Mouse (Mus musculus) MEL (cell line): ENCODE measurements at regions not wholly inside any gene's neighbourhood (a gene's known extent, or its start where the extent isn't known, plus 50 kb on each side); places are given as distances from the start of the nearest gene placed in this dataset.

ENCODE experiments used
- DNase-seq: peaks from one replicate; pipeline ENCODE4 v3.0.0; 2011; ENCODE audit warnings: low read depth, low spot score
- H3K27ac ChIP-seq: 2 replicates; pipeline ENCODE4 v1.5.1; 2012; ENCODE audit warnings: low read depth, mild to moderate bottlenecking, control low read depth, low read length, moderate library complexity; ENCODE audit not compliant: control insufficient read depth
- H3K27me3 ChIP-seq, 2 experiments: fragments of 150-350 bp in 1 of 2; sonication (generic) in 1 of 2; 2 replicates each; pipeline ENCODE4 v1.6.1; 2012; ENCODE audit warnings: low read length in 2 of 2, mild to moderate bottlenecking in 2 of 2, improper control_type of control experiment in 1 of 2, moderate library complexity in 1 of 2; ENCODE audit not compliant: insufficient read depth in 2 of 2, control insufficient read depth in 1 of 2
- H3K36me3 ChIP-seq, 2 experiments: 2 replicates each; pipeline ENCODE4 v1.6.1; 2012 to 2014; ENCODE audit warnings: low read length in 2 of 2, improper control_type of control experiment in 1 of 2, inconsistent platforms in 1 of 2, mild to moderate bottlenecking in 1 of 2; ENCODE audit not compliant: insufficient read depth in 2 of 2, control insufficient read depth in 1 of 2
- H3K4me1 ChIP-seq, 2 experiments: fragments of 150-350 bp in 1 of 2; sonication (generic) in 1 of 2; 2 replicates each; pipeline ENCODE4 v1.6.1; 2012; ENCODE audit warnings: low read length in 2 of 2, improper control_type of control experiment in 1 of 2, mild to moderate bottlenecking in 1 of 2; ENCODE audit not compliant: insufficient read depth in 2 of 2, control insufficient read depth in 1 of 2
- H3K4me3 ChIP-seq, 2 experiments: fragments of 150-350 bp in 1 of 2; sonication (generic) in 1 of 2; 2 replicates each; pipeline ENCODE4 v1.5.1; 2012; ENCODE audit warnings: low read depth in 2 of 2, low read length in 2 of 2, mild to moderate bottlenecking in 2 of 2, moderate library complexity in 2 of 2, control low read depth in 1 of 2, improper control_type of control experiment in 1 of 2; ENCODE audit not compliant: control insufficient read depth in 1 of 2, insufficient read depth in 1 of 2
- H3K79me2 ChIP-seq: 2 replicates; pipeline ENCODE4 v1.6.1; 2012; ENCODE audit warnings: mild to moderate bottlenecking, low read length, moderate library complexity; ENCODE audit not compliant: control insufficient read depth, poor library complexity, insufficient read depth
- H3K9ac ChIP-seq: 2 replicates; pipeline ENCODE4 v1.6.1; 2012; ENCODE audit warnings: low read depth, mild to moderate bottlenecking, control low read depth, low read length, moderate library complexity; ENCODE audit not compliant: control insufficient read depth, poor library complexity, severe bottlenecking
- H3K9me3 ChIP-seq: fragments of 150-350 bp; sonication (generic); replicated peaks from 2 replicates; pipeline ENCODE4 v1.6.1; 2012; ENCODE audit warnings: mild to moderate bottlenecking, low read length, improper control_type of control experiment, moderate library complexity; ENCODE audit not compliant: insufficient read depth
- BHLHE40 ChIP-seq: IDR thresholded peaks from 2 replicates; pipeline ENCODE4 v1.6.1; 2012; ENCODE audit warnings: low read depth, mild to moderate bottlenecking, inconsistent platforms, low read length, improper control_type of control experiment, borderline replicate concordance
- CHD2 ChIP-seq: IDR thresholded peaks from 2 replicates; pipeline ENCODE4 v1.6.1; 2011; ENCODE audit warnings: low read length, improper control_type of control experiment
- ELF1 ChIP-seq: IDR thresholded peaks from 2 replicates; pipeline ENCODE4 v1.6.1; 2014; ENCODE audit warnings: low read depth, mild to moderate bottlenecking, inconsistent platforms, low read length, improper control_type of control experiment, moderate library complexity
- ETS1 ChIP-seq: IDR thresholded peaks from 2 replicates; pipeline ENCODE4 v1.6.1; 2012; ENCODE audit warnings: low read depth, mild to moderate bottlenecking, inconsistent platforms, low read length, improper control_type of control experiment, moderate library complexity
- KAT2A ChIP-seq: conservative IDR thresholded peaks from 2 replicates; pipeline ENCODE4 v1.6.1; 2012; ENCODE audit warnings: low read depth, low read length, improper control_type of control experiment, inconsistent platforms
- MAZ ChIP-seq: IDR thresholded peaks from 2 replicates; pipeline ENCODE4 v1.6.1; 2012; ENCODE audit warnings: low read depth, mild to moderate bottlenecking, inconsistent platforms, low read length, improper control_type of control experiment
- MEF2A ChIP-seq: IDR thresholded peaks from 2 replicates; pipeline ENCODE4 v1.6.1; 2014; ENCODE audit warnings: low read depth, mild to moderate bottlenecking, inconsistent platforms, low read length, improper control_type of control experiment; ENCODE audit not compliant: poor library complexity, insufficient replicate concordance, severe bottlenecking; ENCODE audit errors: extremely low read depth
- NELFE ChIP-seq: IDR thresholded peaks from 2 replicates; pipeline ENCODE4 v1.6.1; 2011; ENCODE audit warnings: low read depth, low read length, improper control_type of control experiment
- POLR2AphosphoS5 ChIP-seq: IDR thresholded peaks from 2 replicates; pipeline ENCODE4 v1.6.1; 2012; ENCODE audit warnings: low read depth, borderline replicate concordance, mild to moderate bottlenecking, inconsistent platforms, low read length, moderate library complexity, mixed read lengths
- TCF12 ChIP-seq: IDR thresholded peaks from 2 replicates; pipeline ENCODE4 v1.6.1; 2014; ENCODE audit warnings: low read depth, mild to moderate bottlenecking, inconsistent platforms, low read length, improper control_type of control experiment, moderate library complexity
- USF2 ChIP-seq, 2 experiments: IDR thresholded peaks; 2 replicates each; pipeline ENCODE4 v1.6.1; 2011 to 2012; ENCODE audit warnings: improper control_type of control experiment in 2 of 2, low read length in 2 of 2, borderline replicate concordance in 1 of 2, inconsistent platforms in 1 of 2, low read depth in 1 of 2, mild to moderate bottlenecking in 1 of 2; ENCODE audit not compliant: insufficient read depth in 1 of 2
- ZKSCAN1 ChIP-seq: IDR thresholded peaks from 2 replicates; pipeline ENCODE4 v1.6.1; 2012; ENCODE audit warnings: low read depth, mild to moderate bottlenecking, inconsistent platforms, low read length, improper control_type of control experiment, moderate library complexity
- ZNF384 ChIP-seq: IDR thresholded peaks from 2 replicates; pipeline ENCODE4 v1.6.1; 2012; ENCODE audit warnings: low read depth, mild to moderate bottlenecking, inconsistent platforms, low read length, improper control_type of control experiment

GRCm38 (mm10) chr2:48317821-48318220 is 496.1 kb upstream of the Acvr2a start:
- Histone ChIP-seq H3K4me3 (no peak overlapping the region), H3K27me3 (no peaks in the 10 kb centered on the region), H3K9me3 (no peaks in the 10 kb centered on the region), H3K9ac (no peak overlapping the region), H3K27ac (no peak overlapping the region), H3K4me1 (no peaks in the 10 kb centered on the region), H3K36me3 (no peaks in the 10 kb centered on the region), H3K79me2 (no peaks in the 10 kb centered on the region)
- DNase-seq, result no peak
- no peak for TF ChIP-seq NELFE
- TF ChIP-seq CHD2, result no peak
- TF ChIP-seq ELF1, result no peak

- no peak for DNase-seq
Observed at GRCm38 (mm10) chr2:48318384-48319030, 495.4 kb upstream of the Acvr2a start.

GRCm38 (mm10) chr2:48321471-48321870 is 492.4 kb upstream of the Acvr2a start:
- Histone ChIP-seq H3K4me3 (no peak overlapping the region), H3K4me1 (no peaks in the 10 kb centered on the region), H3K9me3 (no peaks in the 10 kb centered on the region), H3K79me2 (no peaks in the 10 kb centered on the region), H3K36me3 (no peaks in the 10 kb centered on the region), H3K27ac (no peak overlapping the region), H3K27me3 (no peaks in the 10 kb centered on the region), H3K9ac (no peak overlapping the region)
- no peak for DNase-seq
- no peak for TF ChIP-seq MEF2A
- no peak for TF ChIP-seq ETS1
- TF ChIP-seq KAT2A, result no peak
- TF ChIP-seq MAZ, result no peak
- TF ChIP-seq BHLHE40, result no peak
- no peak for TF ChIP-seq POLR2AphosphoS5
- no peak for TF ChIP-seq TCF12
- no peak for TF ChIP-seq ZKSCAN1
- TF ChIP-seq CHD2, result no peak
- no peak for TF ChIP-seq ZNF384

More at GRCm38 (mm10) chr2:48318384-48319030, 495.4 kb upstream of the Acvr2a start:
- no peak for TF ChIP-seq USF2 (IDR thresholded peaks at IDR 0.05; ENCODE audit: borderline replicate concordance in 1 of 2, insufficient read depth in 1 of 2, low read depth in 1 of 2, low read length in 2 of 2)
- TF ChIP-seq CHD2, result no peak
- TF ChIP-seq, all 39 proteins: peak for 0
- Histone ChIP-seq H3K36me3 (no peaks in the 10 kb centered on the region), H3K4me3 (no peak overlapping the region), H3K27me3 (no peaks in the 10 kb centered on the region), H3K27ac (no peak overlapping the region), H3K9me3 (no peaks in the 10 kb centered on the region), H3K4me1 (no peaks in the 10 kb centered on the region), H3K79me2 (no peaks in the 10 kb centered on the region), H3K9ac (no peak overlapping the region)
